Mouse (Mus musculus): ENCODE results near the gene Pacsin3.

Pacsin3 gene

GRCm38 (mm10) chr2:91305926-91306325 lies 50.2 kb downstream of the Pacsin3 start:
- no peak for DNase-seq (ENCODE audit: low spot score)

DNA sequence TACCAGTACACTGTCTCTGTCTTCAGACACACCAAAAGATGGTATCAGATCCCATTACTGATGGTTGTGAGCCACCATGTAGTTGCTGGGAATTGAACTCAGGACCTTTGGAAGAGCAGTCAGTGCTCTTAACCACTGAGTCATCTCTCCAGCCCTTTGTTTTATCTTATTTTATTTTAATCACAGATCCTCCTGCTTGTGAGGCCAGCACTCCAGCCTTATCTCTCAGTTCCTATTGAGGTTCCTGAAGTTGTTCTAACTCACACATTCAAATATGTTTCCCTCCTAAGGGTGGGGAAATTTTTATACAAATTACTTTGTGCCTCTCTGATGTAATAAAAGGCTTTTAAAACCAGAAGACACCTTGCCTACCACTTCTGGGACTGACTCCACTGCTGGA lies 50.8 kb downstream of the Pacsin3 start:
- no peak for DNase-seq (ENCODE audit: low spot score)

GRCm38 (mm10) chr2:91308680-91309079 lies 52.9 kb downstream of the Pacsin3 start:
- no peak for DNase-seq (ENCODE audit: low spot score)

DNA sequence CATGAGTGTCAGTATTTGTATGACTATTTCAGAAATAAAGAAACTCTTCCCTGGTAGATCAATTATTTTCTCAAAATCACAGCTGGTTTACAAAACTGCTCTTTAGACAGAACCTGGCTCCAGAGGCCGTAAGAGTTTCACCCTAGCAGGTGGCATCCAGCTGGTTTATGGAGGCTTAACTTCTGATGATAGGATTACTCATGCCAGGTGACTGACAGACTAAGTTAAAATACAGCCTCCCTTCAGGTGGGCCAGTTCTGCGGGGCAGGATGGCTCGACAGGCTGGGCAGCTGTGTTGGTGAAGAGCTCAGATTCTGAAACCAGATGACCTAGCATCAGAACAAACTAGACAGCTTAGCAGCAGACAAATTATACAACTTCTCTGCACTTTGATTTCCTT lies 53.8 kb downstream of the Pacsin3 start:
- DNase-seq (ENCODE audit: low spot score) = no peak

DNA sequence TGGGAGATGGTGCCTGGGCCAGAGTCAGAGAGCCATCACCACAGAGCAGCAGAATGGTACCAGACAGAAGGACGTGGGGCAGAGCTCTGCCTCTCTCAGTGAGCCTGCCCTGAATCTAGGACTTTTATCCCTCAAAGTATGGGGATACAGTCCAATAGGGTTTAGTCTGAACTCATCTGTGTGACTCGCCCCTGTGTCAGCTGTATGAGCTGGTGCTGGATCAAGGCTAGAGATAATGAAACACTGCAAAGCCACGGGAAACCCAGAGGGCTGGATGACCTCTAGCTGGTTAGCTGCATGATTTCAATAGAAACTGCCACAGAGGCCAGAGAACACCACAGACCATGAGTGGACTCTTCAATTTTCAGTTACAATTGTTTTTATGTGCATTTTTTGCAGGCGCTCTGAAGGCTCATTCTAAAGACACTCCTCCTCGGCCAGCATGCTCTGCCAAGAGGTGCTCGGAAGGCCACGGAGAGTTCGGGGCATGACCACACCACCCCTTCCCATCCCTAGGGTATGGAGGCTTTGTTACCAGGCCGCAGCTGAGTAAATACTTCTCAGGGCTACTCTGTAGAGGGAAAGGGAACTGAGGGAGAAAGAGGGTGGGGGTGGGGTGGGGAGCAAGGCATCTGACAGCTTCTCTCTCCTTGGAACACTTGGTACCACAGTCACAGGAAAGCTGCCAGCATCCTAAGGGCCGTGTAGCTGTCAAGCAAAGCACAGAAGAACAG lies 57.0 kb downstream of the Pacsin3 start:
- DNase-seq (ENCODE audit: low spot score) = peak; percentile 50

- DNase-seq (ENCODE audit: low spot score) = no peak
These were observed 58.4 kb downstream of the Pacsin3 start for GRCm38 (mm10) chr2:91314184-91314583.
